Mouse (Mus musculus): ENCODE data around the gene Efna5. TPM values are rescaled to one million over a fixed set of nuclear protein-coding genes. Genes with fewer than 3 reads are reported as not detected.

Efna5 gene
- total and polyA plus RNA-seq, 3 experiments, result 0.05 TPM; not detected in 2

GRCm38 (mm10) chr17:62745286-62745685, 135.8 kb downstream of the Efna5 start:
- no peak for ATAC-seq (ENCODE audit: extremely low read depth, insufficient number of reproducible peaks, low FRiP score, poor library complexity, severe bottlenecking)
- Histone ChIP-seq H3K4me3 (ENCODE audit: low read depth, low read length) (no peak overlapping the region), H3K9me3 (replicated peaks) (peaks cover 14% of the 10 kb centered on the region), H3K27me3 (ENCODE audit: insufficient read depth, low read length) (no peaks in the 10 kb centered on the region), H3K36me3 (replicated peaks) (no peaks in the 10 kb centered on the region), H3K4me1 (ENCODE audit: insufficient read depth, low read depth, low read length) (no peaks in the 10 kb centered on the region)
- TF ChIP-seq GATA2 (IDR thresholded peaks at IDR 0.05; ENCODE audit: borderline replicate concordance, low read depth, low read length) (no peak), POLR2AphosphoS5 (IDR thresholded peaks at IDR 0.05; ENCODE audit: insufficient replicate concordance, low read depth, low read length) (no peak), CTCF (IDR thresholded peaks at IDR 0.05; ENCODE audit: low read depth, low read length) (no peak), GATA1 (IDR thresholded peaks at IDR 0.05; ENCODE audit: borderline replicate concordance, low read length) (no peak), TAL1 (conservative IDR thresholded peaks at IDR 0.05; ENCODE audit: low read depth, low read length) (no peak)
- DNase-seq (ENCODE audit: low spot score), result no peak

- Histone ChIP-seq H3K4me3 (ENCODE audit: low read depth, low read length) (no peak overlapping the region), H3K36me3 (replicated peaks) (no peaks in the 10 kb centered on the region), H3K4me1 (ENCODE audit: insufficient read depth, low read depth, low read length) (no peaks in the 10 kb centered on the region), H3K9me3 (replicated peaks) (peaks cover 17% of the 10 kb centered on the region), H3K27me3 (ENCODE audit: insufficient read depth, low read length) (no peaks in the 10 kb centered on the region)
- no peak for DNase-seq (ENCODE audit: low spot score)
- TF ChIP-seq POLR2AphosphoS5 (IDR thresholded peaks at IDR 0.05; ENCODE audit: insufficient replicate concordance, low read depth, low read length) (no peak), GATA2 (IDR thresholded peaks at IDR 0.05; ENCODE audit: borderline replicate concordance, low read depth, low read length) (no peak), TAL1 (conservative IDR thresholded peaks at IDR 0.05; ENCODE audit: low read depth, low read length) (no peak), CTCF (IDR thresholded peaks at IDR 0.05; ENCODE audit: low read depth, low read length) (no peak), GATA1 (IDR thresholded peaks at IDR 0.05; ENCODE audit: borderline replicate concordance, low read length) (no peak)
- ATAC-seq (ENCODE audit: extremely low read depth, insufficient number of reproducible peaks, low FRiP score, poor library complexity, severe bottlenecking), result no peak
Measured at GRCm38 (mm10) chr17:62744239-62744638, 136.9 kb downstream of the Efna5 start.

- no peak for TF ChIP-seq GATA1 (IDR thresholded peaks at IDR 0.05; ENCODE audit: borderline replicate concordance, low read length)
- TF ChIP-seq POLR2AphosphoS5 (IDR thresholded peaks at IDR 0.05; ENCODE audit: insufficient replicate concordance, low read depth, low read length), result no peak
- TF ChIP-seq CTCF (IDR thresholded peaks at IDR 0.05; ENCODE audit: low read depth, low read length), result no peak
- TF ChIP-seq TAL1 (conservative IDR thresholded peaks at IDR 0.05; ENCODE audit: low read depth, low read length), result no peak
- no peak for TF ChIP-seq GATA2 (IDR thresholded peaks at IDR 0.05; ENCODE audit: borderline replicate concordance, low read depth, low read length)
- no peaks in the 10 kb centered on the region for H3K36me3 ChIP-seq (replicated peaks)
- H3K4me3 ChIP-seq (ENCODE audit: low read depth, low read length), result no peak overlapping the region
- H3K4me1 ChIP-seq (ENCODE audit: insufficient read depth, low read depth, low read length), result no peaks in the 10 kb centered on the region
- peaks cover 21% of the 10 kb centered on the region for H3K9me3 ChIP-seq (replicated peaks)
- ATAC-seq (ENCODE audit: extremely low read depth, insufficient number of reproducible peaks, low FRiP score, poor library complexity, severe bottlenecking) (no peak), DNase-seq (ENCODE audit: low spot score) (no peak)
- H3K27me3 ChIP-seq (ENCODE audit: insufficient read depth, low read length), result no peaks in the 10 kb centered on the region
Measured at GRCm38 (mm10) chr17:62741702-62742101, 139.4 kb downstream of the Efna5 start.

GRCm38 (mm10) chr17:62741020-62741419, 140.1 kb downstream of the Efna5 start:
- Histone ChIP-seq H3K4me1 (ENCODE audit: insufficient read depth, low read depth, low read length) (no peaks in the 10 kb centered on the region), H3K36me3 (replicated peaks) (no peaks in the 10 kb centered on the region), H3K4me3 (ENCODE audit: low read depth, low read length) (no peak overlapping the region), H3K27me3 (ENCODE audit: insufficient read depth, low read length) (no peaks in the 10 kb centered on the region), H3K9me3 (replicated peaks) (peaks cover 22% of the 10 kb centered on the region)
- ATAC-seq (ENCODE audit: extremely low read depth, insufficient number of reproducible peaks, low FRiP score, poor library complexity, severe bottlenecking), result no peak
- no peak for DNase-seq (ENCODE audit: low spot score)
- no peak for TF ChIP-seq POLR2AphosphoS5 (IDR thresholded peaks at IDR 0.05; ENCODE audit: insufficient replicate concordance, low read depth, low read length)
- TF ChIP-seq GATA1 (IDR thresholded peaks at IDR 0.05; ENCODE audit: borderline replicate concordance, low read length), result no peak
- no peak for TF ChIP-seq TAL1 (conservative IDR thresholded peaks at IDR 0.05; ENCODE audit: low read depth, low read length)
- TF ChIP-seq GATA2 (IDR thresholded peaks at IDR 0.05; ENCODE audit: borderline replicate concordance, low read depth, low read length), result no peak
- TF ChIP-seq CTCF (IDR thresholded peaks at IDR 0.05; ENCODE audit: low read depth, low read length), result no peak

- DNase-seq (ENCODE audit: low spot score) (no peak), ATAC-seq (ENCODE audit: extremely low read depth, insufficient number of reproducible peaks, low FRiP score, poor library complexity, severe bottlenecking) (no peak)
- TF ChIP-seq TAL1 (conservative IDR thresholded peaks at IDR 0.05; ENCODE audit: low read depth, low read length) (no peak), POLR2AphosphoS5 (IDR thresholded peaks at IDR 0.05; ENCODE audit: insufficient replicate concordance, low read depth, low read length) (no peak), CTCF (IDR thresholded peaks at IDR 0.05; ENCODE audit: low read depth, low read length) (no peak)
- Histone ChIP-seq H3K9me3 (replicated peaks) (peaks cover 22% of the 10 kb centered on the region), H3K27me3 (ENCODE audit: insufficient read depth, low read length) (no peaks in the 10 kb centered on the region), H3K36me3 (replicated peaks) (no peaks in the 10 kb centered on the region), H3K4me1 (ENCODE audit: insufficient read depth, low read depth, low read length) (no peaks in the 10 kb centered on the region), H3K4me3 (ENCODE audit: low read depth, low read length) (no peak overlapping the region)
Measured at GRCm38 (mm10) chr17:62739993-62740392, 141.1 kb downstream of the Efna5 start.

- no peak overlapping the region for H3K4me3 ChIP-seq (ENCODE audit: low read depth, low read length)
- TF ChIP-seq CTCF (IDR thresholded peaks at IDR 0.05; ENCODE audit: low read depth, low read length), result no peak
- TF ChIP-seq TAL1 (conservative IDR thresholded peaks at IDR 0.05; ENCODE audit: low read depth, low read length), result no peak
- TF ChIP-seq GATA1 (IDR thresholded peaks at IDR 0.05; ENCODE audit: borderline replicate concordance, low read length), result no peak
- TF ChIP-seq POLR2AphosphoS5 (IDR thresholded peaks at IDR 0.05; ENCODE audit: insufficient replicate concordance, low read depth, low read length), result no peak
- no peak for TF ChIP-seq GATA2 (IDR thresholded peaks at IDR 0.05; ENCODE audit: borderline replicate concordance, low read depth, low read length)
- ATAC-seq (ENCODE audit: extremely low read depth, insufficient number of reproducible peaks, low FRiP score, poor library complexity, severe bottlenecking) (no peak; the same call in 1 of the 2 replicates), DNase-seq (ENCODE audit: low spot score) (no peak)
- no peaks in the 10 kb centered on the region for H3K27me3 ChIP-seq (ENCODE audit: insufficient read depth, low read length)
- H3K36me3 ChIP-seq (replicated peaks), result no peaks in the 10 kb centered on the region
- H3K4me1 ChIP-seq (ENCODE audit: insufficient read depth, low read depth, low read length), result no peaks in the 10 kb centered on the region
- peaks cover 22% of the 10 kb centered on the region for H3K9me3 ChIP-seq (replicated peaks)
Measured at GRCm38 (mm10) chr17:62737404-62737803, 143.7 kb downstream of the Efna5 start.
